In the genomic region with DNA sequence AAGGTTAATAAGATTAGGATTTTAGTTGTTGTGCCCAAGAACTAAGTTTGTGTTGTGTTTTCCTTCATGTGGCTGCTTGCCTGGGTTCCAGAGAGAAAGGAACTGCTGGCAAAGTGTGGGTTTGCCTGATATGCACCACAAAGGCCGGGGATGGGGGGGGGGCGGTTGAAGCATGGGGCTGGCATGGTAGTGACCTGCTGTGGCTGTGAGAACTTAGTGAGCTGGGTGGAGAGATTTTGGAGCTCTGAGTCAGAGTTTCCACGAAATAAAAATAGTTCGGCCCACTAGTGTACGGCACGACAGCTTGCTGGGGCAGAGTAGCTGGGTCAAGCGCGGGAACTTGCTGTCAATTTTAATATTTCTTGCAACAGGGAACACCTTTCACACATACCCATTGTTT, we compare ENCODE assay signal across 28 mouse cellular contexts.
DNase-seq lines count a peak whose midpoint lies in the region; ATAC-seq lines count a peak whose summit lies in the region.
"Had no signal": no experiment of that assay in that cellular context is flagged by ENCODE, and none has a peak within 500 bp of the region (broad histone marks: within the 10 kb centered on the region; RNA-seq: fewer than 3 reads in every experiment).

No protein-coding gene starts in this region.

- 77% methylated on average over 8 of the region's 8 CpGs for WGBS in neural tube, embryonic 12.5 days

- no peak overlapping the region for H3K4me2 ChIP-seq in neural tube, embryonic 12.5 days (replicated peaks)
- H3K4me2 ChIP-seq: embryonic facial prominence, embryonic 13.5 days; hindbrain, embryonic 13.5 days; limb, embryonic 12.5 days; liver, embryonic 15.5 days; lung, embryonic 14.5 days; stomach, embryonic 15.5 days had no signal

- H3K27me3 ChIP-seq in neural tube, embryonic 12.5 days (replicated peaks): no peaks in the 10 kb centered on the region
- H3K27me3 ChIP-seq: embryonic facial prominence, embryonic 13.5 days; hindbrain, embryonic 13.5 days; limb, embryonic 12.5 days; liver, embryonic 15.5 days; stomach, embryonic 15.5 days had no signal

- ATAC-seq in cerebellum, adult (ENCODE audit: insufficient number of reproducible peaks, low FRiP score, low TSS enrichment): 0 out of 2 replicates have a peak, but pooled peaks have one; percentile 31
- peak; percentile 31 for ATAC-seq in frontal cortex, adult (ENCODE audit: low TSS enrichment)
- ATAC-seq in neural tube, embryonic 12.5 days (ENCODE audit: low FRiP score, low read depth): 0 out of 2 replicates have a peak, but pooled peaks have one; percentile 39
- ATAC-seq: inflammation-experienced regulatory T-cells, adult 6 months had no signal

- H3K36me3 ChIP-seq in neural tube, embryonic 12.5 days: no peaks in the 10 kb centered on the region
- H3K36me3 ChIP-seq: embryonic facial prominence, embryonic 13.5 days; hindbrain, embryonic 13.5 days; limb, embryonic 12.5 days; liver, embryonic 15.5 days; stomach, embryonic 15.5 days had no signal

- H3K9ac ChIP-seq in neural tube, embryonic 12.5 days: no peak overlapping the region
- H3K9ac ChIP-seq: embryonic facial prominence, embryonic 13.5 days; hindbrain, embryonic 13.5 days; limb, embryonic 12.5 days; liver, embryonic 15.5 days; lung, embryonic 14.5 days; stomach, embryonic 15.5 days had no signal

- H3K27ac ChIP-seq in neural tube, embryonic 12.5 days: no peak overlapping the region
- H3K27ac ChIP-seq: embryonic facial prominence, embryonic 13.5 days; hindbrain, embryonic 13.5 days; layer of hippocampus, adult 2 months; left cerebral cortex, adult 2 months; limb, embryonic 12.5 days; liver, embryonic 15.5 days; stomach, embryonic 15.5 days had no signal

- no peak for DNase-seq in cerebellum, adult 11-12 months
- no peak for DNase-seq in frontal cortex, postnatal 36 days (ENCODE audit: low spot score in 2 of 2)
- DNase-seq in neural tube, embryonic 10.5 days (ENCODE audit: extremely low spot score, low spot score): no peak
- DNase-seq in retina, postnatal 1 day: peak; percentile 11
- DNase-seq in spleen, postnatal 10 days (ENCODE audit: low spot score in 2 of 2): no peak
- DNase-seq: adrenal gland, postnatal 25 days; cerebellum, adult 11 months; cerebellum, adult 9-11 months; embryo, embryonic 11 days; gastrocnemius, postnatal 10 days; heart, postnatal 14 days; kidney, adult 2 months; kidney, postnatal 36 days; lung, embryonic 14.5 days; lung, postnatal 14 days; midbrain, embryonic 14.5 days; right cerebral cortex, postnatal 14 days had no signal

- no peak overlapping the region for H3K4me3 ChIP-seq in neural tube, embryonic 12.5 days
- H3K4me3 ChIP-seq: embryonic facial prominence, embryonic 13.5 days; hindbrain, embryonic 13.5 days; layer of hippocampus, adult 2 months; left cerebral cortex, adult 2 months; limb, embryonic 12.5 days; liver, embryonic 15.5 days; stomach, embryonic 15.5 days had no signal

- H3K4me1 ChIP-seq in neural tube, embryonic 12.5 days: peaks cover 4% of the 10 kb centered on the region
- H3K4me1 ChIP-seq: embryonic facial prominence, embryonic 13.5 days; limb, embryonic 12.5 days; liver, embryonic 15.5 days; stomach, embryonic 15.5 days had no signal

- no peaks in the 10 kb centered on the region for H3K9me3 ChIP-seq in neural tube, embryonic 12.5 days
- H3K9me3 ChIP-seq: embryonic facial prominence, embryonic 13.5 days; hindbrain, embryonic 13.5 days; limb, embryonic 12.5 days; liver, embryonic 15.5 days; stomach, embryonic 15.5 days had no signal
